Mouse (Mus musculus) midbrain, embryonic 12.5 days (tissue): Measurements from ENCODE around the gene Foxb2. TPM values are rescaled to one million over a fixed set of nuclear protein-coding genes. Genes with fewer than 3 reads are reported as not detected.

ENCODE experiments used
- ATAC-seq: fragments of 200-750 bp; cut with Nextera tagmentation; 2 replicates; pipeline ENCODE4 v1.8.0; 2017; ENCODE audit warnings: low read depth, moderate TSS enrichment, moderate library complexity; ENCODE audit not compliant: low FRiP score
- H3K27ac ChIP-seq: fragments of 300-500 bp; sonication (generic); replicated peaks from 2 replicates; pipeline ENCODE4 v1.5.1; 2016; ENCODE audit warnings: mild to moderate bottlenecking
- H3K27me3 ChIP-seq: fragments of 300-500 bp; sonication (generic); 2 replicates; pipeline ENCODE4 v1.6.1; 2016; ENCODE audit warnings: mild to moderate bottlenecking
- H3K36me3 ChIP-seq: fragments of 300-500 bp; sonication (generic); 2 replicates; pipeline ENCODE4 v1.6.1; 2016
- H3K4me1 ChIP-seq: fragments of 300-500 bp; sonication (generic); 2 replicates; pipeline ENCODE4 v1.6.1; 2016
- H3K4me2 ChIP-seq: fragments of 300-500 bp; sonication (generic); replicated peaks from 2 replicates; pipeline ENCODE4 v1.6.1; 2016; ENCODE audit warnings: mild to moderate bottlenecking, moderate library complexity
- H3K4me3 ChIP-seq: fragments of 300-500 bp; sonication (generic); 2 replicates; pipeline ENCODE4 v1.5.1; 2016; ENCODE audit warnings: mild to moderate bottlenecking
- H3K9ac ChIP-seq: fragments of 300-500 bp; sonication (generic); replicated peaks from 2 replicates; pipeline ENCODE4 v1.6.1; 2016; ENCODE audit warnings: mild to moderate bottlenecking, moderate library complexity
- H3K9me3 ChIP-seq: fragments of 300-500 bp; sonication (generic); 2 replicates; pipeline ENCODE4 v1.6.1; 2016; ENCODE audit warnings: mild to moderate bottlenecking
- WGBS: fragments of 180-500 bp; shearing (Covaris S2); methylation state at CpG from one replicate; pipeline ENCODE4 v1.1.7; 2016; 5-methylcytosine and 5-hydroxymethylcytosine counted together
- polyA plus RNA-seq: library from polyadenylated mRNA; unstranded; fragments of >200 nt; fragmentation: Nextera tagmentation; extraction: Ambion mirVana; gene quantifications from 2 replicates; pipeline ENCODE4 v1.2.1, GENCODE M21; 2016

The Foxb2 gene
- polyA plus RNA-seq, result 0.59 and 0.76 TPM in 2 replicates

GRCm38 (mm10) chr19:16873221-16873861, at the start of gene Foxb2:
Gene Foxb2 (minus strand): TSS chr19:16873805.
- Histone ChIP-seq H3K27ac (no peak within 1 kb of the TSS), H3K4me1 (peaks cover 56% of the 10 kb centered on the region), H3K27me3 (peaks cover 100% of the 10 kb centered on the region), H3K4me3 (peak within 1 kb of the TSS; percentile 55), H3K9me3 (no peaks in the 10 kb centered on the region), H3K36me3 (no peaks in the 10 kb centered on the region), H3K4me2 (peak within 1 kb of the TSS; percentile 87), H3K9ac (peak within 1 kb of the TSS; percentile 45)
- WGBS, result under 1% methylated on average over 40 of the region's 40 CpGs
- peak; percentile 17; the same call in 1 of the 2 replicates for ATAC-seq

DNA sequence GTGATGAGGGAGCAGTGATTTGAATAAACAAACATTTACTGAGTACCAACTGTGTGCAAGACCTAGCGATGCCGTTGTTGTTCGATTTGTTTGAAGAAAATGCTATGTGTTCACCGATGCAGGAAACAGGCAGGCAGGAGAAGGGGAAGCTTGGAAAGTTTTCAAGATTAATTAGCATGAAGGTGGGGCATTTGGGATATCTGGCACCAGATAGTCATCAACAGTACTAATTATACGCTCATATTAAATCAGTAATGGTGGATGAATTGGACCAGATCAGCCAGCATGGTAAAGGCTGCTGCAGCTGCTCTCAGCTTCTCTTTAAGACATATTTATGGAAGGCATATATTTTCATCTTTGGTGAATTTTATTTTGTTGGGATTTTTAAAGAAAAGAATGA, 37.9 kb upstream of the Foxb2 start:
- Histone ChIP-seq H3K4me1 (no peaks in the 10 kb centered on the region), H3K36me3 (no peaks in the 10 kb centered on the region), H3K9me3 (no peaks in the 10 kb centered on the region), H3K4me2 (no peak overlapping the region), H3K27me3 (no peaks in the 10 kb centered on the region), H3K27ac (no peak overlapping the region), H3K9ac (no peak overlapping the region), H3K4me3 (no peak overlapping the region)
- ATAC-seq, result no peak
- 85% methylated on average over 5 of the region's 5 CpGs for whole genome bisulfite sequencing

DNA sequence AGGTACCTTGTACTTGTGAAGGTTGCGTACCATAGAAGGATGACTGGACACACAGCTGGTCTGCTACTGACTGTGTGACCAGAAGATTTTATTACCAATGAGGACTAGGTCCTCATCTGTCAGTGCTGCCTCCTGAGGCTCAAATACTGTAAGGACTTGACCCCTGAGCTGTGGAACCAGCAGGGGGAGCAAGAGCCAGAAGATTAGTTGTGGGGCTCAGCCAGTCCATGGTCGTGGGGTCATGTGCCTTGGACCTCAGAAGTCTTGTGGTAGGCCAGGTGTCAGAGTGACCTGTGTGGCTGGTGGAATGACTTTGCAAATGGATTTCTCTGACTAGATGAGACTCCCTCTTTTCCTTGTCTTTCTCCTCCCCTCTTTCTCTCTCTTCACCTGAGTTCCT, 29.5 kb upstream of the Foxb2 start:
- H3K27ac ChIP-seq, result no peak overlapping the region
- H3K9ac ChIP-seq, result no peak overlapping the region
- H3K4me3 ChIP-seq, result no peak overlapping the region

GRCm38 (mm10) chr19:16899716-16900115, 26.1 kb upstream of the Foxb2 start:
- Histone ChIP-seq H3K4me2 (no peak overlapping the region), H3K4me1 (no peaks in the 10 kb centered on the region), H3K4me3 (no peak overlapping the region), H3K27ac (no peak overlapping the region), H3K36me3 (no peaks in the 10 kb centered on the region), H3K27me3 (no peaks in the 10 kb centered on the region), H3K9ac (no peak overlapping the region), H3K9me3 (no peaks in the 10 kb centered on the region)
- WGBS, result 57% methylated on average over 10 of the region's 10 CpGs
- no peak for ATAC-seq

More for the DNA sequence above, 29.5 kb upstream of the Foxb2 start:
- Histone ChIP-seq H3K9me3 (no peaks in the 10 kb centered on the region), H3K4me2 (no peak overlapping the region), H3K36me3 (no peaks in the 10 kb centered on the region), H3K4me1 (no peaks in the 10 kb centered on the region), H3K27me3 (no peaks in the 10 kb centered on the region)
- 77% methylated on average over 2 of the region's 2 CpGs for WGBS
- no peak for ATAC-seq

- no peak overlapping the region for H3K27ac ChIP-seq
- no peak for ATAC-seq
- 92% methylated on average over 5 of the region's 5 CpGs for WGBS
These were observed 25.0 kb upstream of the Foxb2 start for GRCm38 (mm10) chr19:16898576-16898975.

GRCm38 (mm10) chr19:16876458-16876770, 2.8 kb upstream of the Foxb2 start:
- Histone ChIP-seq H3K9me3 (no peaks in the 10 kb centered on the region), H3K4me2 (peak overlapping the region; percentile 42), H3K27ac (no peak overlapping the region), H3K9ac (peak overlapping the region; percentile 20; the same call in 1 of the 2 replicates), H3K4me3 (peak overlapping the region; percentile 25), H3K36me3 (no peaks in the 10 kb centered on the region), H3K27me3 (peaks cover 88% of the 10 kb centered on the region), H3K4me1 (peaks cover 53% of the 10 kb centered on the region)
- ATAC-seq, result no peak
- WGBS, result 0% methylated on average over 17 of the region's 17 CpGs

More at GRCm38 (mm10) chr19:16898576-16898975, 25.0 kb upstream of the Foxb2 start:
- Histone ChIP-seq H3K9me3 (no peaks in the 10 kb centered on the region), H3K27me3 (no peaks in the 10 kb centered on the region), H3K4me1 (no peaks in the 10 kb centered on the region), H3K4me2 (no peak overlapping the region), H3K9ac (no peak overlapping the region), H3K4me3 (no peak overlapping the region), H3K36me3 (no peaks in the 10 kb centered on the region)

GRCm38 (mm10) chr19:16875631-16876457, 2.2 kb upstream of the Foxb2 start:
- Histone ChIP-seq H3K9me3 (no peaks in the 10 kb centered on the region), H3K4me2 (peak overlapping the region; percentile 42), H3K9ac (no peak overlapping the region; the same call in 1 of the 2 replicates), H3K4me3 (peak overlapping the region; percentile 25), H3K36me3 (no peaks in the 10 kb centered on the region), H3K4me1 (peaks cover 58% of the 10 kb centered on the region), H3K27ac (no peak overlapping the region), H3K27me3 (peaks cover 94% of the 10 kb centered on the region)
- WGBS, result under 1% methylated on average over 34 of the region's 34 CpGs
- no peak for ATAC-seq

- Histone ChIP-seq H3K4me3 (peak overlapping the region; percentile 55), H3K9ac (no peak overlapping the region), H3K4me2 (peak overlapping the region; percentile 87), H3K4me1 (peaks cover 56% of the 10 kb centered on the region), H3K9me3 (no peaks in the 10 kb centered on the region), H3K27me3 (peaks cover 96% of the 10 kb centered on the region), H3K36me3 (no peaks in the 10 kb centered on the region), H3K27ac (no peak overlapping the region)
- no peak for ATAC-seq
- WGBS, result 2% methylated on average over 14 of the region's 14 CpGs
These were observed 1.5 kb upstream of the Foxb2 start for GRCm38 (mm10) chr19:16874991-16875540.

- Histone ChIP-seq H3K27ac (no peak overlapping the region), H3K4me2 (peak overlapping the region; percentile 87), H3K27me3 (peaks cover 100% of the 10 kb centered on the region), H3K9me3 (no peaks in the 10 kb centered on the region), H3K4me3 (peak overlapping the region; percentile 55), H3K36me3 (no peaks in the 10 kb centered on the region), H3K4me1 (peaks cover 56% of the 10 kb centered on the region), H3K9ac (peak overlapping the region; percentile 20; the same call in 1 of the 2 replicates)
- ATAC-seq, result peak; percentile 54; the same call in 1 of the 2 replicates
- under 1% methylated on average over 55 of the region's 55 CpGs for WGBS
These were observed 597 bp upstream of the Foxb2 start for GRCm38 (mm10) chr19:16873942-16874861.

- Histone ChIP-seq H3K27ac (no peak overlapping the region), H3K4me3 (peak overlapping the region; percentile 55), H3K4me2 (peak overlapping the region; percentile 87), H3K36me3 (no peaks in the 10 kb centered on the region), H3K27me3 (peaks cover 100% of the 10 kb centered on the region), H3K9me3 (no peaks in the 10 kb centered on the region), H3K9ac (peak overlapping the region; percentile 45), H3K4me1 (peaks cover 56% of the 10 kb centered on the region)
- WGBS, result under 1% methylated on average over 72 of the region's 88 CpGs
- ATAC-seq, result peak; percentile 63
These were observed 1.0 kb downstream of the Foxb2 start for GRCm38 (mm10) chr19:16872331-16873180.
